Mouse (Mus musculus): ENCODE measurements around the gene Wwox.

Wwox gene

DNA sequence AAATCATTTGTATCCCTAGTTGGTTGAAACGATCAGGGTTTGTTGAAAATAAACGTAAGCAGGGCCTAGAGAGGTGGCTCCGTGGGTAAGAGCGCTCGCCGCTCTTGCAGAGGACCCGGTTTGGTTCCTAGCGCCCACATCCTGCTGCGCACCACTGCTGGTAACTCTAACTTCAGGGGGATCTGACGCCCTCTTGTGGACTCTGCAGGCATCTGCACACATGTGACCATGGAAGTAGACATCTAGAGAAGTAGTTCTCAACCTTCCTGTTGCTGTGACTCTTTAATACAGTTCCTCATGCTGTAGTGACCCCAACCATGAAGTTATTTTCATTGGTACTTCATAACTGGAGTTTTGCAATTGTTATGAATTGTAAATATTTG is 29.7 kb downstream of the Wwox start:
- DNase-seq = no peak

DNA sequence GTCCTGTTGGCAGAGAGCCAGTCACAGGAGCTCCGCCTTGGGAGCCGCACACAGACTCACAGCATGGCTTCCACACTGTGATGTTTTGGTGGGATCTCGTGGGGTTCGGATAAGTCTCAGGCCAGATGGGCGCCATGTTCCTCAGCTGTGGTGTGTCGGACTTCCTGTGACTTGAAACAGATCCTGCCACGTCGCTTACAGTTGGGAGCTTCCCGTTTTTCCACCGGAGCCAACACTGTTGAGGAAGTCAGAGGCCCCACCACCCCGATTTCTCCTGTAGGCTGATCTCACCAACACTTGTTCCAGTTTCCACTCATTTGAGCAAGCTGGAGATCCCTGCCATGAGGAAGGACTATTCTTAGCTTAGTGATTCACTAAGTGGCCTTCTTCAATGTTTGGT is 34.1 kb downstream of the Wwox start:
- no peak for DNase-seq

DNA sequence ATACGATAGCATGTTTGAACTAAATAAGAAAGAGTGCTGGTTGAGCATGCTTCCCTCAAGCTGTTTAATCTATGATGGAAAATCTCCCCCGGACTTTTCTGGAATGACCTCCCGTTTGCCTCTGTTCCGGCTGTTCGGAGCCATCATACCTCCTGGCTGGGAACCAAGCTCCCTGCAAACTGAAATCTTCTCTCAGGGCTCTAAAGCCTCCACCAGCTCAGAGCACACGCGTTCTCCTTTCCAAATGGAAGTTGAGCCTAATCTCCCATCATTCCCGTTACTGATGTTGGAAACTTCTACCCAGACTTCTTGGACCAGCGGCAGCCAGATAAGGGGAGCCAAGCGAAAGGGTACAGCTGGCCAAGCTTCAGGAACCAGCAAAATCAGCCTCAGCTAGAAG is 37.5 kb downstream of the Wwox start:
- DNase-seq = no peak

DNA sequence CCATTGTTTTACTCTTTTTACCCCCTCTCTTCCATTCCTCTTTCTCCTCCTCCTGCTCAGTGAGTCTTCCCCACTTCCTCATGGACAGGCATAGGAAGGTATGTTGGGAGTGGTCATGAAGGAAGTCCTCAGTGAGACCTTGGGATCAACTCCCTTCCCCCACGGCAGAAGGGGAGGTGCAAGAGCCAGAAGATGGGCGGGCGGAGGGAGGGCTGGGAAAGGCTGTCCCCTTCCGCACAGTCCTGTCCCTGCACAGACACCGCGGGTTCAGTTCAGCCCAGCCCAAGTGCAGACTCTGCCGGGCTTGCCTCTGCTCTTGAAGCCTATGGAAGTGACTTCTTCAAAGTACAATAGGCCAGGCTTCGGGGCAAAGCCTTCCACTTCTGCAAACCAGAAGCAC is 38.3 kb downstream of the Wwox start:
- no peak for DNase-seq

DNA sequence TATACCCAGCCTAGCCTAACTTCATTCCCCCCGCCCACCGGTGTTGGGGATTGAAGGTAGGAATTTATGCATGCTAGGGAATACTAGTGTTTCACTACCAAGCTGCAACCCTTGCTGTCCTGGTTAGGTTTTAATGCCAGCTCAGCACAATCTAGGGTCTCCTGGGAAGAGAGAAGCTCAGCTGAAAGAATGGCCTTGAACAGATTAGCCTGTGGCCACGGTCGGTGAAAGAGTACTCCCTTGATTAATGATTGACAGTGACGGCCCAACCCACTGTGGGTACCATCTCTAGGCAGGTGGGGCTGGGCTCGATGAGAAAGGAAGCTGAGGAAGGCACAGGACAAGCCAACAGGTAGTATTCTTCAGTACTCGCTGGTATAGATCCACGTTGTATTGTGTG is 40.3 kb downstream of the Wwox start:
- DNase-seq = no peak

- DNase-seq = peak; percentile 93 to 95
Observed at GRCm38 (mm10) chr8:114491662-114492160, 52.3 kb downstream of the Wwox start.

DNA sequence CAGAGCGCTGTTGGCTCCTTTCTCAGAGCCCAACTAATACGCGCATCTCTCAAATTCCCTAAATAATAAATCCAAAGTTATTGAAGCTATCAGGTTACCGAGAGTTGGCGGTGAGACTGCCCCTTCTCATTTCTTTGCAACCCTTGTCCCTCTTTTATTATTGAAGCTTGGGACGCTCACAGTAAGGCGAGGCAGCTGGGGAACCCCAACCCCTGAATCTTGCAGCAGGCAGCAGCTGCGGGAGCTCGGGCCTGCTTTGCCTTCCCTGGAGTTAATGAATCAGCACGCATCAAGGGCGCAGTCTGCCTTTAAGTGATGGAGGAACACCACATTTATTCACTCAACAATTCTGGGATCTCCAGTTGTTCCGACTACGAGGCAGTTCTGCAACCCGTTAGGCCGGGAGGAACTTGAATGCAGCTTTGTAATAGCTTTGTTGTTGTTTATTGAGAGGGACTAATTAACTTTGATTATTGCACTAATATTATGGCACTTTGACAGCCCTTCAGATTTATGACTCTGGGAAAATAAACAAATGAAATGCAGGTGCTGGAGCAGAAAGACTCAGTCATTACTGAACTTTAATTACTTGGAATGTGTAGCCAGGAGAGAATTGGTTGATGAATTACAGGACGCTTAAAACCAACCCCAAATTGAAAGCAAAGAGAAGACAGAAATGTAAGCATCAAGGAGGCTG is 60.1 kb downstream of the Wwox start:
- DNase-seq = no peak

- peak; percentile 41 to 51 for DNase-seq
Observed at GRCm38 (mm10) chr8:114501906-114502305, 62.5 kb downstream of the Wwox start.

GRCm38 (mm10) chr8:114503196-114503595 is 63.7 kb downstream of the Wwox start:
- peak; percentile 78 to 90 for DNase-seq

DNA sequence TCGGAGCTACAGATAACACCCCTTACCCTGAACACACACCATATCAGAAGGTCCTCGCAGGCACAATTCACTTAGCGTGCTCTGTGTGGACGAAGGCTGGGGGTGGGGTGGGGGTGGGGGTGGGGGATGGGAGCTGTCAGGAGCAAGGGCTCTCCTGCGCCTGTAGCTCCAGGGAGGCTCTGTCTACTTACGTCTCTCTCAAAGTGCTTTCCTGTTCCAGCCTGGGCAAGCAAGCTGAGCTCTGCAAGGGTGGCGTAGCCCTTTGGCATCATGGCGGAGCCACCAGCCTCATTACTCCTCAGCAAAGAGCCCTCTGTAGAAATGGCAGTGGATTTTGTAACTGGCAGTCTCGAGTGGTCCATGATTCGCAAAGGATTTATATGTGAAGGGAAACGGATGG is 65.4 kb downstream of the Wwox start:
- no peak for DNase-seq

DNA sequence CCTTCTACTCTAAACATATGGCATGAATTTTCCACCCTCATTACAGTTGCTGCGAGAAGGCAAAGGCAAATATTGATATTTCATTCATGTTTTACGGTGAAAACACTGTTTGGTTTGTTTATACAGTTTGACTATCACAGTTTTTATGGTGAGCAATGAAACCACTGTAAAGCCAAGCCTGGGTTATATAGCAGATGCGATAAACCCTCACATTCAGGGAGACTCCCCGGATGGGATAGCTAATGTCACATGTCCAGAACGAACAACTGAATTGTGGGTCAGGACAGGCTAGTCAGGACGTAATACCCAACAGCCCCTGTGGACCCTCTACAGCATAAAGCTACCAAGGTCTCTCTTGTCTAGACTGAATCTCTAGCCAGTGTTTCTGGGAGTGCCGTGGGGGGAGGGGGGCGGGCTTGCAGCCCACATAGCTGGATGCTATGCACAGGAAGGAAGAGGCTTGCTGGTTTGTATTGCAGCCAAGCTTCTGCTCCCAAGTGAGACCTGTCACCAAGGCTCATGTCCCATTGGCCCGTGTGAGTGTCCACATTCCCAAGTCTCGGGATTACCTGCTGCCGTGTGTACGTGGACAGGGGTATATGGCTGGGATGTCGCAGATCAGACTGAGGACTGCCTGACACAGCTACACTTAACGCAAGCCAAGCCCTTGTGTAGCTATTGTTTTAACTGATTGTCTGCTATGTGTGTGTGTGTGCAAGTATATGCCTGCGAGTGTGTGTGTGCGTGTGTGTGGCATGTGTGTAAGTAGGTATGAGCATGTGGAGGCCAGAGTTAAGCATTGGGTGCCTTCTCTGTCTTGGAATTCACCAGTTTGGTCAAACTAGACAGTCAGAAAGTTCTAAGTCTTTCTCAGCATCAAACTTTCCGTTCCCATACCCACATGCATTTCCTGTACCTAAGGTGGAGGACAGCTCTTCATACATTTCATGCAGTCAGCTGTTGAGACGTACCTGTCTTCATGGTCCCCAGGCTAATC is 66.2 kb downstream of the Wwox start:
- DNase-seq = no peak

- no peak for DNase-seq
Observed at GRCm38 (mm10) chr8:114507404-114507803, 67.9 kb downstream of the Wwox start.

- peak; percentile 75 for DNase-seq
Observed at GRCm38 (mm10) chr8:114510226-114510625, 70.8 kb downstream of the Wwox start.

GRCm38 (mm10) chr8:114512075-114512935 is 72.8 kb downstream of the Wwox start:
- DNase-seq = no peak

DNA sequence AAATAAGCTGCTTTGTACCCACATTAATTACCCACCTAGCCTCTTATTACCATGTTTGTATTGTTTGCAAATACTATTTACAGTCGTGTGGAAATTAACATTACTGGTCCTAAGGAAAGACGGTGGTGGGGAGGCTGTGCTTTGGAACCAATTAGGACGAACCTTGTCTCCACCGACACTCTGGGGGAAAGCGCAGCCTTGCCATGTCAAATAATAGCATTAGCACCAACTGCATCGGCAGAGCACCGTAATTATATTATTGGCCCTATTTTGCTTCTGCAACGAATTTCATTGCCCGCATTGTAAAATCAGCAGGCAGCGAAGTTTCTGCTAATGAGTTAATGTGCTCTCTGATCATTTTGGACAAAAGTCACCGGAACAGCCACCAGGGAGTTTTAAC is 75.2 kb downstream of the Wwox start:
- DNase-seq = no peak

DNA sequence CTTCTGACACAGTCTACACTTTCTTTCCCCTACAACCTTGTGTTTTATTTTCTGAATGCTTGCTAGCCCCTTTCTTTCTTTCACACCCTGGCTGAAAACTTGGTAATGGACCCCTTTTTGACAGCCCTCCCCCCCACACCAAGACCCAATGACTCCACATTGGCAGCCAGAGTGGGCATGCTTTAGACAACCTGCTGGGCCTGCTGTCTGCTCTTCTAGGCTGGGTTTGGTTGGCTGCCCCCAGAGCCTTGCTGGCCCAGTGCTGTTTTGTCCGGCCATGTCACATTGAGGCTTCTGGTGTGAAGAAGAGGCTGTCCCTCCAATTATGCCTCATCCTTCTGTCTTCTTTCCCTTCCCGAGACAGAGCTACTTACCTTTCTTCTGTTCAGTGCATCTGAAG is 83.6 kb downstream of the Wwox start:
- DNase-seq = peak in 1 of 2 experiments; percentile 29

DNA sequence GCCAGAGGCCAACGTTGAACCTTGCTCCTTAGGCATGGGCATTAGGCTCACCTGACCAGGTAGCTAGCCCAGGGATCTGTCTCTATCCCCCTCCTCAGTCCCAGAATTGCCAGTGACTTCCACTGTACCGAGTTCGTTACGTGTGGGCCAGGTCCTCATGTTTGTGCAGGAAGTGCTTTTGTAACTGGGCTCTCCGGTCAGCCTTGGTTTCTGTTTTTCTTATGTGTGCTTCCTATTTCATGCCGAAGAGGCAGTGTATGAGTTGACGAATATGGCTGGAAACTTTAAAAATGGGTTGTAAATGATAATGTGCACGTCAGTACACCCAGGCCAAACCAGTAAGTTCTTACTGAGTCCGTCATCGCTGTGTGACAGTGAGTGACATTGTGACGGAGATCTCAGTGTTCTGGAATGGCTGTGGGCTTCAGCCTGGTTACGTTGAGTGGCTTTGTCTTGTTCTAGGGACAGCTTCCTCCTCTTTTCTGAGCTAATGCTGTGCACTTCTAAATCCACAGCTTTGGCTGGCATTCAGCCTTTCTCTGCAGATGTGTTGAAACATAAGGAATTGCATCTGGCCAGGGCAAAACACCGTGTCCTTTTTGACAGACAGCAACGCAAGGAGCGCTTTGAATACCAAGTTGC is 87.3 kb downstream of the Wwox start:
- no peak for DNase-seq

DNA sequence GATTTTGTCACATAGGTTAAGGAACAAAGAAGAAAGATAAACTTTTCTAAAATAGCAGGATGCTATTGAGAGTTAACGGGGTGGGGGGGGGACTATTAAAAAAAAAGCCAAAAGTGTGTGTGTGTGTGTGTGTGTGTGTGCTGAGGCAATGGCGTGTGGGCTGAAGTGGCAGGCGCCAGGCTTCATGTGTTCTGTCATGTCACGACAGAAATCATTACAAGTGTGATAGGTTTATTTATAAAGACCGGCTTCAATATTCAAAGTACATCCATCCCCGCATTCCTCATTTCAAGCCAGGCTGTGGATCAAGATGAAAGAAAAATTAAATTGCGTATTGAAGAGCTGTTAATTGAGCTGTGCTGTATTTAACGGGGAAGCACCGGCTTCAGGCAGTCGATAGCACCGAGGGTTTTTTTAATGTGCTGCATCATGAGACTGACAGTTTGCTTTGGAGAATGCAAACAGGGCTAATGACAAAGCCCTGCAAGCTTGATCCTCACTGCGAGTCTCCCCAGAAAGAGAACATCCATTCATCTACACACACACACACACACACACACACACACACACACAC is 88.3 kb downstream of the Wwox start:
- DNase-seq = no peak

DNA sequence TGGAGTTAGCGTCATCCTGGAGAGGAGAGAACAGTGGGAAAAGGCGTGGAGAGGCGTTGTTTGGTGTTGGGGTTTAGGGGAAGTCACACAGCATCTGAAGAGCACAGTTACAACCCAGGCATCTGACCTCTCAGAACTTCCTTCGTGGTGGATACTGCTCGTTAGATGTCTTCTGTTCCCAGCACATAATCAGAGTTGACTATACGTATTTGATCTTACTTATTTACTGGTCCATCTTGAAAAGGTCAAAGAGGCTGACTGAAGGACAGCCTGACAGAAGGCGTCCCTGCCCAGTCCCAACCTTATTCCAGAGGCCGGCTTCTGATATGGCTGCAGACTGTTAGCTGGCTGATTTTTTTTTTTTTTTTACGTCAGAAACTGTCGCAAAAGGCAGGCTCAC is 90.1 kb downstream of the Wwox start:
- no peak for DNase-seq

DNA sequence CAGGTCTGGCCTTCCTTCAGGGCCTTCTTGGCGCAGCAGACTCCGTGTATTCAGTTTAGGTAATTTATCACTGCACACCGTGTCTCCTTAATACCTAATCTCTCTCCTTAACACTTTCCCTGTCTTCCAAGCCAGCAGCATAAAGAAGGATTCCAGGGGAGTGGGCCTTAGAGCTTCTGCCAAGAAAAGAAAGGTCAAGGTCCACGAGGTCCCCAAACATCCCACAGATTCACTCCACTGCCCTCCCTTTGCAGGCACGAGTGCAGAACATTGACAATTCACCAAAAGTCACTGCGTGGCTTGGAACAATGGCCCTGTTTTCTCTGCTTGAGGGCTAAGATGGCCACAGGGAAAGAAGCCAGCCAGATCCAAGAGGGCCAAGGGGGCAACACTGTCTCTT is 96.7 kb downstream of the Wwox start:
- no peak for DNase-seq

GRCm38 (mm10) chr8:114541132-114541531 is 101.7 kb downstream of the Wwox start:
- peak; percentile 76 to 82 for DNase-seq

DNA sequence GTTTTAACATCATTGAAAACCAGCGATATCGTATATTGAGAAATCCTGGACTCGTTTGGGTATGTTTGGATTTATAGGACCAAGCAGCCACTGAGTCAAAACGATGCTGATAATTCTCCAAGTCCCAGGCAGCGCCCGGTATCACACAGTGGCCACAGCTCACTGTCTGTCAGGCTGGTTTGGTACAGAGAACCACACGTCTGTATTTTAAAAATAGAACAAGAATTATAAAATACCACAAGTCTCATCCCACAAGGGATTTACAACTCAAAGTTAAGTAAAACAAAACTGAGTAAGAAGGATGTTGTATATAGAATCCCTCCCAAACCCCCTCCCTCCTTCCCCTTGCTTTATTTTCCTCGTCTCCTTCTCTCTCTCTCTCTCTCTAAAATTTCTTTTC is 108.9 kb downstream of the Wwox start:
- no peak for DNase-seq
